Mouse (Mus musculus) retina, postnatal 1 day (tissue): ENCODE data around the gene Dscaml1.

ENCODE experiments used
- DNase-seq: peaks from one replicate; pipeline ENCODE4 v3.0.0-alpha.2; 2012

The Dscaml1 gene

GRCm38 (mm10) chr9:45517993-45518705 lies 91.7 kb downstream of the Dscaml1 start:
- DNase-seq, result no peak

GRCm38 (mm10) chr9:45519841-45520240 lies 93.4 kb downstream of the Dscaml1 start:
- DNase-seq, result no peak

- no peak for DNase-seq
Measured at GRCm38 (mm10) chr9:45522866-45523265, 96.4 kb downstream of the Dscaml1 start.

GRCm38 (mm10) chr9:45524505-45524904 lies 98.1 kb downstream of the Dscaml1 start:
- no peak for DNase-seq

- DNase-seq, result no peak
Measured at GRCm38 (mm10) chr9:45533253-45533652, 106.8 kb downstream of the Dscaml1 start.

GRCm38 (mm10) chr9:45534472-45534988 lies 108.1 kb downstream of the Dscaml1 start:
- DNase-seq, result peak; percentile 50

- no peak for DNase-seq
Measured at GRCm38 (mm10) chr9:45537649-45538048, 111.2 kb downstream of the Dscaml1 start.

GRCm38 (mm10) chr9:45539265-45540044 lies 113.0 kb downstream of the Dscaml1 start:
- no peak for DNase-seq

GRCm38 (mm10) chr9:45546024-45546638 lies 119.7 kb downstream of the Dscaml1 start:
- peak; percentile 96 for DNase-seq

- DNase-seq, result no peak
Measured at GRCm38 (mm10) chr9:45546902-45547578, 120.6 kb downstream of the Dscaml1 start.

- peak; percentile 70 for DNase-seq
Measured at GRCm38 (mm10) chr9:45549796-45550195, 123.4 kb downstream of the Dscaml1 start.

GRCm38 (mm10) chr9:45550210-45550609 lies 123.8 kb downstream of the Dscaml1 start:
- no peak for DNase-seq

- peak; percentile 31 for DNase-seq
Measured at GRCm38 (mm10) chr9:45550662-45551061, 124.2 kb downstream of the Dscaml1 start.

- DNase-seq, result peak; percentile 58
Measured at GRCm38 (mm10) chr9:45555036-45555826, 128.8 kb downstream of the Dscaml1 start.

GRCm38 (mm10) chr9:45556882-45557281 lies 130.5 kb downstream of the Dscaml1 start:
- no peak for DNase-seq

- DNase-seq, result peak; percentile 62
Measured at GRCm38 (mm10) chr9:45560987-45561386, 134.6 kb downstream of the Dscaml1 start.

- no peak for DNase-seq
Measured at GRCm38 (mm10) chr9:45566843-45567578, 140.6 kb downstream of the Dscaml1 start.

- no peak for DNase-seq
Measured at GRCm38 (mm10) chr9:45569680-45570079, 143.3 kb downstream of the Dscaml1 start.

- no peak for DNase-seq
Measured at GRCm38 (mm10) chr9:45570346-45570745, 143.9 kb downstream of the Dscaml1 start.

GRCm38 (mm10) chr9:45572787-45573492 lies 146.5 kb downstream of the Dscaml1 start:
- DNase-seq, result peak; percentile 46

- DNase-seq, result no peak
Measured at GRCm38 (mm10) chr9:45573493-45573815, 147.0 kb downstream of the Dscaml1 start.
